Mouse (Mus musculus) thymus, adult 2 months (tissue): ENCODE data around the gene Dock1.

Source experiments
- CTCF ChIP-seq: fragments of 200-500 bp; IDR thresholded peaks from 2 replicates; pipeline ENCODE4 v1.5.1; 2012; ENCODE audit warnings: mild to moderate bottlenecking, control low read depth, low read length, moderate library complexity, borderline replicate concordance; ENCODE audit not compliant: control insufficient read depth, poor library complexity, insufficient read depth; ENCODE audit errors: extremely low read depth
- POLR2A ChIP-seq: fragments of 200-500 bp; IDR thresholded peaks from 2 replicates; pipeline ENCODE4 v1.6.1; 2012; ENCODE audit warnings: mild to moderate bottlenecking, low read length, control low read depth, moderate library complexity; ENCODE audit not compliant: control insufficient read depth, poor library complexity, insufficient read depth; ENCODE audit errors: extremely low read depth

- TF ChIP-seq CTCF (no peak), POLR2A (no peak)
Observed at GRCm38 (mm10) chr7:134709226-134709853, 38.9 kb downstream of the Dock1 start.
